Mouse (Mus musculus) hindbrain, embryonic 10.5 days (tissue): ENCODE data around the gene Fau. TPM values are rescaled to one million over a fixed set of nuclear protein-coding genes. Genes with fewer than 3 reads are reported as not detected.
A peak's percentile ranks its signal among the peaks of the same experiment; 100 is the strongest.

ENCODE experiments used
- DNase-seq: peaks from one replicate; pipeline ENCODE4 v3.0.0-alpha.2; 2017; ENCODE audit warnings: low spot score
- H3K27ac ChIP-seq: fragments of 300-500 bp; sonication (generic); 2 replicates; pipeline ENCODE4 v1.5.1; 2016; ENCODE audit warnings: mild to moderate bottlenecking, moderate library complexity
- H3K27me3 ChIP-seq: fragments of 300-500 bp; sonication (generic); 2 replicates; pipeline ENCODE4 v1.6.1; 2016; ENCODE audit warnings: mild to moderate bottlenecking; ENCODE audit not compliant: poor library complexity, insufficient read depth, severe bottlenecking
- H3K36me3 ChIP-seq: fragments of 300-500 bp; sonication (generic); 2 replicates; pipeline ENCODE4 v1.6.1; 2016; ENCODE audit warnings: mild to moderate bottlenecking, moderate library complexity
- H3K4me1 ChIP-seq: fragments of 300-500 bp; sonication (generic); replicated peaks from 2 replicates; pipeline ENCODE4 v1.6.1; 2016; ENCODE audit warnings: mild to moderate bottlenecking
- H3K4me3 ChIP-seq: fragments of 300-500 bp; sonication (generic); 2 replicates; pipeline ENCODE4 v1.5.1; 2016; ENCODE audit warnings: mild to moderate bottlenecking, moderate library complexity
- H3K9me3 ChIP-seq: fragments of 300-500 bp; sonication (generic); 2 replicates; pipeline ENCODE4 v1.6.1; 2016; ENCODE audit warnings: mild to moderate bottlenecking, moderate library complexity
- WGBS: fragments of 180-500 bp; shearing (Covaris S2); methylation state at CpG from one replicate; pipeline ENCODE4 v1.1.7; 2016; 5-methylcytosine and 5-hydroxymethylcytosine counted together
- polyA plus RNA-seq: library from polyadenylated mRNA; unstranded; fragments of >200 nt; fragmentation: Nextera tagmentation; extraction: Ambion mirVana; gene quantifications from 2 replicates; pipeline ENCODE4 v1.2.1, GENCODE M21; 2016

Fau gene
- polyA plus RNA-seq: 764 and 815 TPM in 2 replicates

GRCm38 (mm10) chr19:6057313-6058096 is at the start of gene Fau, which contains the start of gene Mrpl49:
Gene Fau, plus strand, starts transcription at chr19:6057844.
Gene Mrpl49, minus strand, starts transcription at chr19:6057785.
- WGBS: under 1% methylated on average over 63 of the region's 63 CpGs
- peaks cover 59% of the 10 kb centered on the region for H3K36me3 ChIP-seq

GRCm38 (mm10) chr19:6009137-6009536 is 48.5 kb upstream of the Fau start:
- H3K36me3 ChIP-seq: no peaks in the 10 kb centered on the region
- H3K4me3 ChIP-seq: no peak overlapping the region
- no peak overlapping the region for H3K27ac ChIP-seq
- 0 out of 2 replicates have a peak, but pooled peaks cover 12% of the 10 kb centered on the region for H3K4me1 ChIP-seq
- peaks cover 10% of the 10 kb centered on the region for H3K27me3 ChIP-seq
- no peak for DNase-seq
- H3K9me3 ChIP-seq: no peaks in the 10 kb centered on the region
- 66% methylated on average over 8 of the region's 8 CpGs for WGBS

More at GRCm38 (mm10) chr19:6057313-6058096, at the start of gene Fau, which contains the start of gene Mrpl49:
- Histone ChIP-seq H3K4me1 (peaks cover 34% of the 10 kb centered on the region), H3K27ac (peak within 1 kb of the TSS; percentile 93), H3K9me3 (no peaks in the 10 kb centered on the region), H3K27me3 (no peaks in the 10 kb centered on the region), H3K4me3 (peak within 1 kb of the TSS; percentile 72)
- peak; percentile 99 for DNase-seq

GRCm38 (mm10) chr19:6013691-6014090 is 44.0 kb upstream of the Fau start:
- DNase-seq: no peak
- no peak overlapping the region for H3K4me3 ChIP-seq
- H3K4me1 ChIP-seq: peaks cover 35% of the 10 kb centered on the region
- no peaks in the 10 kb centered on the region for H3K9me3 ChIP-seq
- H3K36me3 ChIP-seq: no peaks in the 10 kb centered on the region
- 89% methylated on average over 10 of the region's 10 CpGs for WGBS
- H3K27ac ChIP-seq: no peak overlapping the region
- peaks cover 45% of the 10 kb centered on the region for H3K27me3 ChIP-seq

GRCm38 (mm10) chr19:6014991-6015510 is 42.6 kb upstream of the Fau start:
- WGBS: 3% methylated on average over 18 of the region's 18 CpGs
- Histone ChIP-seq H3K9me3 (no peaks in the 10 kb centered on the region), H3K36me3 (no peaks in the 10 kb centered on the region), H3K4me1 (peaks cover 35% of the 10 kb centered on the region), H3K4me3 (peak overlapping the region; percentile 65), H3K27ac (peak overlapping the region; percentile 85), H3K27me3 (peaks cover 45% of the 10 kb centered on the region)
- no peak for DNase-seq

GRCm38 (mm10) chr19:6015511-6016315 is 41.9 kb upstream of the Fau start, which contains the start of gene Capn1:
Gene Capn1, minus strand, starts transcription at chr19:6015897.
- H3K36me3 ChIP-seq: no peaks in the 10 kb centered on the region
- peak within 1 kb of the TSS; percentile 85 for H3K27ac ChIP-seq
- 2% methylated on average over 40 of the region's 40 CpGs for WGBS
- no peaks in the 10 kb centered on the region for H3K9me3 ChIP-seq
- peaks cover 45% of the 10 kb centered on the region for H3K27me3 ChIP-seq
- H3K4me1 ChIP-seq: peaks cover 35% of the 10 kb centered on the region
- H3K4me3 ChIP-seq: peak within 1 kb of the TSS; percentile 65
- DNase-seq: peak; percentile 77

- Histone ChIP-seq H3K36me3 (no peaks in the 10 kb centered on the region), H3K9me3 (no peaks in the 10 kb centered on the region), H3K27ac (no peak overlapping the region), H3K27me3 (peaks cover 45% of the 10 kb centered on the region), H3K4me3 (peak overlapping the region; percentile 65; the same call in 1 of the 2 replicates), H3K4me1 (peaks cover 32% of the 10 kb centered on the region)
- 44% methylated on average over 7 of the region's 7 CpGs for whole genome bisulfite sequencing
- DNase-seq: no peak
Measured at GRCm38 (mm10) chr19:6016532-6016931, 41.1 kb upstream of the Fau start.

- 31% methylated on average over 15 of the region's 15 CpGs for WGBS
- Histone ChIP-seq H3K27me3 (peaks cover 43% of the 10 kb centered on the region), H3K27ac (no peak overlapping the region), H3K4me3 (no peak overlapping the region), H3K4me1 (peaks cover 34% of the 10 kb centered on the region), H3K36me3 (no peaks in the 10 kb centered on the region), H3K9me3 (no peaks in the 10 kb centered on the region)
- peak; percentile 86 for DNase-seq
Measured at GRCm38 (mm10) chr19:6018142-6019089, 39.2 kb upstream of the Fau start.

- Histone ChIP-seq H3K4me3 (no peak overlapping the region), H3K27me3 (peaks cover 29% of the 10 kb centered on the region), H3K36me3 (no peaks in the 10 kb centered on the region), H3K4me1 (peaks cover 21% of the 10 kb centered on the region), H3K9me3 (no peaks in the 10 kb centered on the region), H3K27ac (no peak overlapping the region)
- no peak for DNase-seq
- 56% methylated on average over 3 of the region's 3 CpGs for WGBS
Measured at GRCm38 (mm10) chr19:6020276-6020675, 37.4 kb upstream of the Fau start.

- H3K4me3 ChIP-seq: no peak overlapping the region
- no peak for DNase-seq
- H3K4me1 ChIP-seq: peaks cover 9% of the 10 kb centered on the region; the same call in 1 of the 2 replicates
- WGBS: 64% methylated on average over 8 of the region's 8 CpGs
- H3K36me3 ChIP-seq: no peaks in the 10 kb centered on the region
- H3K27me3 ChIP-seq: peaks cover 5% of the 10 kb centered on the region; the same call in 1 of the 2 replicates
- H3K9me3 ChIP-seq: no peaks in the 10 kb centered on the region
- H3K27ac ChIP-seq: no peak overlapping the region
Measured at GRCm38 (mm10) chr19:6023059-6023458, 34.6 kb upstream of the Fau start.

- Histone ChIP-seq H3K27ac (0 out of 2 replicates have a peak overlapping the region, but pooled peaks have one; percentile 6), H3K4me3 (no peak overlapping the region), H3K36me3 (no peaks in the 10 kb centered on the region), H3K4me1 (peaks cover 9% of the 10 kb centered on the region; the same call in 1 of the 2 replicates), H3K9me3 (no peaks in the 10 kb centered on the region), H3K27me3 (peaks cover 5% of the 10 kb centered on the region; the same call in 1 of the 2 replicates)
- no peak for DNase-seq
- 85% methylated on average over 7 of the region's 7 CpGs for whole genome bisulfite sequencing
Measured at GRCm38 (mm10) chr19:6023930-6024329, 33.7 kb upstream of the Fau start.

- Histone ChIP-seq H3K9me3 (no peaks in the 10 kb centered on the region), H3K4me1 (no peaks in the 10 kb centered on the region), H3K4me3 (no peak overlapping the region), H3K27ac (no peak overlapping the region), H3K27me3 (no peaks in the 10 kb centered on the region), H3K36me3 (no peaks in the 10 kb centered on the region)
- DNase-seq: no peak
- WGBS: 91% methylated on average over 6 of the region's 6 CpGs
Measured at GRCm38 (mm10) chr19:6028991-6029390, 28.7 kb upstream of the Fau start.

GRCm38 (mm10) chr19:6029426-6029825 is 28.2 kb upstream of the Fau start:
- no peaks in the 10 kb centered on the region for H3K27me3 ChIP-seq
- 79% methylated on average over 9 of the region's 9 CpGs for WGBS
- no peaks in the 10 kb centered on the region for H3K4me1 ChIP-seq
- no peak overlapping the region for H3K4me3 ChIP-seq
- no peak for DNase-seq
- no peaks in the 10 kb centered on the region for H3K36me3 ChIP-seq
- H3K27ac ChIP-seq: no peak overlapping the region
- H3K9me3 ChIP-seq: no peaks in the 10 kb centered on the region
